Mouse (Mus musculus) CH12.LX (cell line): Measurements from ENCODE around the gene Ablim2. TPM values are rescaled to one million over a fixed set of nuclear protein-coding genes. Genes with fewer than 3 reads are reported as not detected.

ENCODE experiments used
- DNase-seq: peaks from one replicate; pipeline ENCODE4 v3.0.0-alpha.2; 2013; ENCODE audit errors: extremely low read depth
- H3K27ac ChIP-seq: 2 replicates; pipeline ENCODE4 v1.5.1; 2012; ENCODE audit warnings: low read depth, mild to moderate bottlenecking, control low read depth, moderate library complexity; ENCODE audit not compliant: insufficient read depth
- H3K27me3 ChIP-seq: replicated peaks from 2 replicates; pipeline ENCODE3; 2012; ENCODE audit warnings: inconsistent platforms
- H3K36me3 ChIP-seq, 2 experiments: replicated peaks in 1 of 2; 2 replicates each; pipeline versions ENCODE3 to v1.6.1; 2012; ENCODE audit warnings: inconsistent platforms in 1 of 2, low read length in 1 of 2, mild to moderate bottlenecking in 1 of 2, mixed read lengths in 1 of 2, moderate library complexity in 1 of 2; ENCODE audit not compliant: control insufficient read depth in 1 of 2, insufficient read depth in 1 of 2
- H3K4me1 ChIP-seq, 2 experiments: 2 replicates each; pipeline ENCODE4 v1.6.1; 2012; ENCODE audit warnings: inconsistent platforms in 1 of 2, moderate library complexity in 1 of 2; ENCODE audit not compliant: insufficient read depth in 2 of 2, control insufficient read depth in 1 of 2
- H3K4me2 ChIP-seq: 2 replicates; pipeline ENCODE4 v1.6.1; 2012; ENCODE audit warnings: low read depth, mild to moderate bottlenecking, control low read depth; ENCODE audit not compliant: poor library complexity, insufficient read depth, severe bottlenecking
- H3K4me3 ChIP-seq, 3 experiments: fragments of 150-350 bp in 1 of 3; sonication (generic) in 1 of 3; replicated peaks in 1 of 3; 2 replicates each; pipeline versions ENCODE3 to v1.5.1; 2011 to 2012; ENCODE audit warnings: low read depth in 2 of 3, low read length in 2 of 3, mild to moderate bottlenecking in 2 of 3, moderate library complexity in 2 of 3, control low read depth in 1 of 3, improper control_type of control experiment in 1 of 3, inconsistent platforms in 1 of 3, mixed read lengths in 1 of 3; ENCODE audit not compliant: poor library complexity in 1 of 3
- H3K79me2 ChIP-seq: replicated peaks from 2 replicates; pipeline ENCODE4 v1.6.1; 2012; ENCODE audit warnings: mild to moderate bottlenecking, moderate library complexity; ENCODE audit not compliant: control insufficient read depth, poor library complexity, insufficient read depth, severe bottlenecking; ENCODE audit errors: extremely low read depth
- H3K9ac ChIP-seq: 2 replicates; pipeline ENCODE4 v1.6.1; 2012; ENCODE audit warnings: low read depth, mild to moderate bottlenecking, control low read depth, moderate library complexity; ENCODE audit not compliant: insufficient read depth
- H3K9me3 ChIP-seq: replicated peaks from 2 replicates; pipeline ENCODE3; 2012; ENCODE audit warnings: low read length, inconsistent platforms, mixed read lengths
- CHD1 ChIP-seq: IDR thresholded peaks from 2 replicates; pipeline ENCODE4 v1.6.1; 2012; ENCODE audit warnings: low read depth, low read length, improper control_type of control experiment, inconsistent platforms
- CTCF ChIP-seq, 2 experiments: IDR thresholded peaks in 1 of 2; conservative IDR thresholded peaks in 1 of 2; 2 replicates each; pipeline ENCODE4 v1.5.1; 2011 to 2012; ENCODE audit warnings: low read depth in 2 of 2, low read length in 2 of 2, improper control_type of control experiment in 1 of 2, inconsistent platforms in 1 of 2, mild to moderate bottlenecking in 1 of 2, moderate library complexity in 1 of 2
- E2F4 ChIP-seq: IDR thresholded peaks from 2 replicates; pipeline ENCODE4 v1.6.1; 2011; ENCODE audit warnings: low read depth, low read length, improper control_type of control experiment; ENCODE audit not compliant: insufficient replicate concordance
- ETS1 ChIP-seq: conservative IDR thresholded peaks from 2 replicates; pipeline ENCODE4 v1.6.1; 2012; ENCODE audit warnings: low read depth, mild to moderate bottlenecking, inconsistent platforms, low read length, improper control_type of control experiment, moderate library complexity
- GABPA ChIP-seq: IDR thresholded peaks from 2 replicates; pipeline ENCODE4 v1.6.1; 2012; ENCODE audit warnings: low read depth, low read length, improper control_type of control experiment, inconsistent platforms; ENCODE audit not compliant: insufficient replicate concordance
- HCFC1 ChIP-seq: IDR thresholded peaks from 2 replicates; pipeline ENCODE4 v1.6.1; 2012; ENCODE audit warnings: low read depth, mild to moderate bottlenecking, inconsistent platforms, low read length, improper control_type of control experiment
- JUN ChIP-seq: IDR thresholded peaks from 2 replicates; pipeline ENCODE4 v1.6.1; 2011; ENCODE audit warnings: low read depth, mild to moderate bottlenecking, low read length, improper control_type of control experiment, moderate library complexity; ENCODE audit not compliant: insufficient read depth
- MAFK ChIP-seq: IDR thresholded peaks from 2 replicates; pipeline ENCODE4 v1.6.1; 2011; ENCODE audit warnings: low read length, improper control_type of control experiment; ENCODE audit not compliant: insufficient replicate concordance
- MAX ChIP-seq: IDR thresholded peaks from 2 replicates; pipeline ENCODE4 v1.6.1; 2011; ENCODE audit warnings: low read length, improper control_type of control experiment
- MEF2A ChIP-seq: IDR thresholded peaks from 2 replicates; pipeline ENCODE4 v1.6.1; 2014; ENCODE audit warnings: low read depth, mild to moderate bottlenecking, inconsistent platforms, low read length, improper control_type of control experiment, borderline replicate concordance
- PAX5 ChIP-seq: IDR thresholded peaks from 2 replicates; pipeline ENCODE4 v1.6.1; 2012; ENCODE audit warnings: low read length, inconsistent platforms, mixed read lengths
- POLR2A ChIP-seq: IDR thresholded peaks from 2 replicates; pipeline ENCODE4 v1.6.1; 2011; ENCODE audit warnings: low read depth, mild to moderate bottlenecking, improper control_type of control experiment, low read length
- RAD21 ChIP-seq: IDR thresholded peaks from 2 replicates; pipeline ENCODE4 v1.6.1; 2011; ENCODE audit warnings: low read depth, mild to moderate bottlenecking, low read length, improper control_type of control experiment, moderate library complexity
- RCOR1 ChIP-seq: conservative IDR thresholded peaks from 2 replicates; pipeline ENCODE4 v1.6.1; 2012; ENCODE audit warnings: low read depth, mild to moderate bottlenecking, inconsistent platforms, low read length, improper control_type of control experiment
- SIN3A ChIP-seq: IDR thresholded peaks from 2 replicates; pipeline ENCODE4 v1.6.1; 2012; ENCODE audit warnings: low read length, improper control_type of control experiment, inconsistent platforms
- SMC3 ChIP-seq: IDR thresholded peaks from 2 replicates; pipeline ENCODE4 v1.6.1; 2011; ENCODE audit warnings: low read depth, low read length, improper control_type of control experiment
- TCF12 ChIP-seq: IDR thresholded peaks from 2 replicates; pipeline ENCODE4 v1.6.1; 2014; ENCODE audit warnings: low read depth, mild to moderate bottlenecking, inconsistent platforms, low read length, improper control_type of control experiment
- UBTF ChIP-seq: IDR thresholded peaks from 2 replicates; pipeline ENCODE4 v1.6.1; 2012; ENCODE audit warnings: low read depth, mild to moderate bottlenecking, inconsistent platforms, low read length, improper control_type of control experiment, moderate library complexity
- USF1 ChIP-seq: IDR thresholded peaks from 2 replicates; pipeline ENCODE4 v1.6.1; 2014; ENCODE audit warnings: low read depth, mild to moderate bottlenecking, inconsistent platforms, low read length, improper control_type of control experiment
- ZMIZ1 ChIP-seq: IDR thresholded peaks from 2 replicates; pipeline ENCODE4 v1.6.1; 2012; ENCODE audit warnings: low read depth, mild to moderate bottlenecking, inconsistent platforms, low read length, improper control_type of control experiment
- dilution Hi-C: fragments of 300-500 bp; cut with MboI; formaldehyde crosslinking; loops from 2 replicates; pipeline ENCODE4 v1.14.3; 2020; ENCODE audit warnings: low sequenced_read_pairs; ENCODE audit not compliant: extremely low pct_unique_long_range_greater_than_20kb, extremely low pct_ligation_motif_present
- in situ Hi-C: fragments of 300-500 bp; cut with MboI; formaldehyde crosslinking; loops from 3 replicates; pipeline ENCODE4 v1.14.3; 2019; ENCODE audit warnings: low sequenced_read_pairs, low pct_ligation_motif_present, low pct_unique_long_range_greater_than_20kb, mixed read lengths
- polyA plus RNA-seq: library from polyadenylated mRNA; unstranded; fragments of >175 nt; gene quantifications from 2 replicates; pipeline ENCODE4 v1.2.1, GENCODE M21; 2012; ENCODE audit warnings: low read depth; ENCODE audit not compliant: insufficient read length
- total RNA-seq, 2 experiments: library from RNA; depleted of rRNA; stranded (reverse); fragments of 300-350 nt in 1 of 2; fragments of >200 nt in 1 of 2; gene quantifications; 2 replicates each; pipeline ENCODE4 v1.2.3; 2012 to 2014

Ablim2 gene
- total and polyA plus RNA-seq, 3 experiments, result 4.4 to 12.2 (median 11.0) TPM

DNA sequence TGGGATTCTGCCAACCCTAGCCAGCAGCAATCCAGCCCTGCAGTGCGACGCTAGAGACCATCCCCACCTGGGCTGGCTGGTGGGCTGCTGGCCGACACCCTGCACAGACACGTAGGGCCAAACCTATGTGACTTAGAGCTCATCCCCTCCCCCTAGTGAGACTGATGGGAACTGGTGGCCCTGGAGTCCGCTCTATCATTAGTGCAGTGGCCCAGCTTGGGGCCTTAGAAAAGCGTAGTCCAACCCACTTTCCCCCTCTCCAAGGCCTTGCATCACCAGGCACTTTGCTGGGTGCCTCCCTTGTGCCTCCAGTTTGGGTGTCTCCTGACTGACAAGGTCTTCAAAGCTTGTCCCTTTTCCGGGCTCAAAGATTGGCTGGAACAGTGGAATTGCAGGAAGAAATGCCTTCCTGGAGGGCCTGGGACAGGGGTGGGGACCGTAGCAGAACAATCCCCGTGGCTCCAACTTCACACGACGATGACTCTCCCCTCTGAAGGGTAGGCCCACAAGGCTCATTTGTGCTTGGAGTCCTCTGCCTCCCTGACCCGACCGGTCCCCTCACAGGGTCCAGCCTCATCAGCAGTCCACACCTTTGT lies 16.4 kb upstream of the Ablim2 start:
- Histone ChIP-seq H3K27ac (no peak overlapping the region), H3K4me3 (no peak overlapping the region), H3K9me3 (no peaks in the 10 kb centered on the region), H3K9ac (no peak overlapping the region), H3K27me3 (peaks cover 7% of the 10 kb centered on the region), H3K4me2 (no peak overlapping the region), H3K36me3 (no peaks in the 10 kb centered on the region), H3K4me1 (peaks cover 11 to 29% of the 10 kb centered on the region in 2 experiments), H3K79me2 (no peaks in the 10 kb centered on the region)
- in situ Hi-C loops, result no loop called here
- TF ChIP-seq RAD21 (no peak), CHD1 (no peak), CTCF (conservative IDR thresholded peaks at IDR 0.05 in 1 of 2, IDR thresholded peaks at IDR 0.05 in 1 of 2; ENCODE audit: low read depth in 2 of 2, low read length in 2 of 2) (no peak), SIN3A (no peak)
- dilution Hi-C loops, result no loop called here
- DNase-seq, result no peak

DNA sequence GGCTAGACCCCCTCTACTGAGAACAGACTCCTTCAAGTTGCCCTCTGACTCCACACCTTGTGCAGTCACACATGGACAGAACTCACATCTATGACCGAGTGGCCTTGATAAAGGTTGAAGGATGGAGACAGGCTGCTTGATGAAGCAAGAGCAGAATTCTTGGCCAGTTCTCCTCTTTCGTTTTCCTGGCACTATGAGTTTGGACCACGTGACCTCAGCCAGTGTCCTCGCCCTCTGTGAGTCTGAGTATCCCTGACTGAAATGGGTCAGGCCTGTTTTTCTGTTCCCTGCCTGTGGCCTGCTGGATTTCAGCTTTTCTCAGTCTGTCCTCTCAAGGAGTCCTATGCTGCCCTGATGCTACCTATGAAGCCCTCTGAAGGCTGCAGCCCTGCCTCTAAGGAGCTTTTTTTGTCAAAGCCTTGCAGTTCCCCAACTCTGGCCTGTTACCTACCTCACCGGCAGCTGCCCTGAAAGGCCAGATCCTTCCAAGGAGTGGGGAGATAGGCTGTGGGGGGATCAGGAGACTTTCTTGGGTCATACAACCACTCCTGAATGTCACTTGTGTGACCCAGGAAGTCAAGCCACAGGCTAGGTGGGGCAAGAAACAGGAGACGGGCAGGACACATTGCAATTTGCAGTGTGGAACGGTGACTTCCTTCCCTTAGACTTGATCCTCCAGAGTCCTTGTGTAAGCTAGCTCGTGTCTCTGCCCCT lies 14.3 kb upstream of the Ablim2 start:
- no peak overlapping the region for H3K27ac ChIP-seq
- in situ Hi-C loops, result no loop called here

GRCm38 (mm10) chr5:35743990-35744722 lies 13.5 kb upstream of the Ablim2 start:
- dilution Hi-C loops, result no loop called here
- peaks cover 6% of the 10 kb centered on the region for H3K27me3 ChIP-seq

More for the DNA sequence above, 14.3 kb upstream of the Ablim2 start:
- DNase-seq, result no peak
- TF ChIP-seq UBTF (no peak), SIN3A (no peak), MEF2A (no peak)
- dilution Hi-C loops, result no loop called here
- Histone ChIP-seq H3K9ac (no peak overlapping the region), H3K27me3 (peaks cover 7% of the 10 kb centered on the region), H3K4me3 (no peak overlapping the region), H3K9me3 (no peaks in the 10 kb centered on the region), H3K36me3 (no peaks in the 10 kb centered on the region), H3K4me1 (peaks cover 0 to 27% of the 10 kb centered on the region in 2 experiments; a peak in 2 of 4 replicates), H3K4me2 (no peak overlapping the region), H3K79me2 (no peaks in the 10 kb centered on the region)

More at GRCm38 (mm10) chr5:35743990-35744722, 13.5 kb upstream of the Ablim2 start:
- H3K79me2 ChIP-seq, result no peaks in the 10 kb centered on the region
- H3K4me1 ChIP-seq, result peaks cover 0 to 23% of the 10 kb centered on the region in 2 experiments; a peak in 2 of 4 replicates
- no peak overlapping the region for H3K4me2 ChIP-seq
- DNase-seq, result no peak
- TF ChIP-seq RAD21 (no peak), SMC3 (no peak), ZMIZ1 (no peak), E2F4 (no peak), TCF12 (no peak), RCOR1 (no peak), MAFK (no peak), USF1 (no peak), ETS1 (no peak), HCFC1 (no peak), JUN (no peak), GABPA (no peak), SIN3A (no peak), PAX5 (no peak), POLR2A (no peak), MAX (no peak)
- in situ Hi-C loops, result no loop called here
- no peak overlapping the region for H3K27ac ChIP-seq
- no peak overlapping the region for H3K4me3 ChIP-seq
- no peaks in the 10 kb centered on the region for H3K36me3 ChIP-seq
- no peaks in the 10 kb centered on the region for H3K9me3 ChIP-seq
- no peak overlapping the region for H3K9ac ChIP-seq
